Mouse (Mus musculus) WW6 (cell line): ENCODE data around the gene 1700007K13Rik.

Experiments
- DNase-seq: peaks from one replicate; pipeline ENCODE4 v3.0.0-alpha.2; 2013; ENCODE audit warnings: low read depth, low spot score

1700007K13Rik gene

DNA sequence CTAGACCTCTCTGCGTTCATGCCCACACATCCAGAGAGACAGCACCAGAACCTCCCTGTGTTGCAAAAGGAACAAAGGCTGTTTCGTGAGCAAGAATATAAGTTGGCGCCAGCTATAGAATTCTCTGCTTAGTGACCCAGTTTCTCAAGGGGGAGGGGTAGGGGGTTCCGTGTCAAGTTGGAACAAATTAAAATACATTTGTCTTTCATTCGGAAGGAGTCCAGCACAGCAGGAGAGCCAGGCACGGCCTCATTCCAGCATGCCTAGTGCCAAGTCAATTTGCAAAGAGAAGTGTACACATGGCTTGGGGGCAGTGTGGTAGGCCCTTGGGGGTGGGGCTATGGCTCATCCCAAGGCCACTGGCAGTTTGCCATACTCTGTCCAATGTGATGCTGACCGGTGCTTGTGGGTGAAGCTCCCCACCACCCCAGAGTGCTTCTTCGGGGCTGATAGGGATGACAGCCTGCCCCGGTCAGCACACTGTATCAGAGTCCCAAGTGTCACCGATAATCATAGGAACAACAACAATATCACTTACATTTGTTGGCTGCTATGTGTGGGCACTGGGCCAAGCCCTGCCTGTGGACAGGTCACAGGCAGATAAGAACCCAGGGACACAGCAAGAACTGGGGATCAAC lies 50.6 kb downstream of the 1700007K13Rik start:
- DNase-seq: no peak

- DNase-seq: no peak
Observed at GRCm38 (mm10) chr2:28414757-28415137, 51.4 kb downstream of the 1700007K13Rik start.

GRCm38 (mm10) chr2:28414116-28414756 lies 51.9 kb downstream of the 1700007K13Rik start:
- DNase-seq: no peak

DNA sequence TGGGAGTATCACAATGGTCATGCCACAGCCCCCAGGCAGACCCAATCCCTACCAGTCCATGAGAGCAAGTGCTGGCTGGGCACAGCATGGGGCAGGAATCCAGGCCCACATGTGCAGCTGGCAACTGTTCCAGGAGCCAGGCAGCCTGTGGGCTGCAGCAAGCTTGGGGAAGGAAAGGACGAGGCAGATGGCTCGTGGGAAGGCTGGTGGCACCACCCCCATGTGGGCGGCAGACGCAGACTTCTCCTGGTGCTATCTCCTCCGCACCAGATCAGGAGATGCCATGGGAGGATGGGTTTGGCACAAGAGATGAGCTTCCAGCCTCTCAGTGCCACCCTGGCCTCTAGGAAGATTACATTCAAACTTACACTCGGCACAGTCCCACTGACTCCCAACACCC lies 53.2 kb downstream of the 1700007K13Rik start:
- DNase-seq: no peak
